Mouse (Mus musculus) kidney, adult 18-20 months (tissue): ENCODE data around the gene Krtdap.
"Not testable (repeated sequence)": the region's sequence is repeated elsewhere in the genome, so short reads cannot be mapped to it uniquely, and the experiment has no call there.

Experiments
- DNase-seq: peaks from one replicate; pipeline ENCODE4 v3.0.0; 2021

The Krtdap gene

GRCm38 (mm10) chr7:30790141-30790540 lies 2.4 kb downstream of the Krtdap start:
- no peak for DNase-seq

- DNase-seq, result peak; percentile 4
Measured at GRCm38 (mm10) chr7:30791921-30792320, 4.2 kb downstream of the Krtdap start.

GRCm38 (mm10) chr7:30794921-30795320 lies 7.2 kb downstream of the Krtdap start:
- no peak for DNase-seq

- no peak for DNase-seq
Measured at GRCm38 (mm10) chr7:30796790-30797189, 9.1 kb downstream of the Krtdap start.

GRCm38 (mm10) chr7:30800653-30801052 lies 13.0 kb downstream of the Krtdap start:
- DNase-seq, result no peak

- no peak for DNase-seq
Measured at GRCm38 (mm10) chr7:30803256-30803655, 15.6 kb downstream of the Krtdap start.

- DNase-seq, result no peak
Measured at GRCm38 (mm10) chr7:30804026-30804715, 16.5 kb downstream of the Krtdap start.

- DNase-seq, result peak; percentile 28
Measured at GRCm38 (mm10) chr7:30805924-30806323, 18.2 kb downstream of the Krtdap start.

GRCm38 (mm10) chr7:30810319-30810718 lies 22.6 kb downstream of the Krtdap start:
- no peak for DNase-seq

GRCm38 (mm10) chr7:30811757-30812290 lies 24.1 kb downstream of the Krtdap start:
- no peak for DNase-seq

- DNase-seq, result peak; percentile 22
Measured at GRCm38 (mm10) chr7:30812291-30812807, 24.7 kb downstream of the Krtdap start.

- no peak for DNase-seq
Measured at GRCm38 (mm10) chr7:30820131-30820530, 32.4 kb downstream of the Krtdap start.

GRCm38 (mm10) chr7:30820854-30821445 lies 33.3 kb downstream of the Krtdap start:
- no peak for DNase-seq

GRCm38 (mm10) chr7:30821532-30821931 lies 33.8 kb downstream of the Krtdap start:
- peak; percentile 11 for DNase-seq

- DNase-seq, result no peak
Measured at GRCm38 (mm10) chr7:30823675-30824074, 36.0 kb downstream of the Krtdap start, which contains the start of gene Ffar2. TSS of gene Ffar2 (minus strand) at chr7:30823775.

- DNase-seq, result no peak
Measured at GRCm38 (mm10) chr7:30824306-30824705, 36.6 kb downstream of the Krtdap start.

- DNase-seq, result no peak
Measured at GRCm38 (mm10) chr7:30826660-30827059, 39.0 kb downstream of the Krtdap start.

GRCm38 (mm10) chr7:30828871-30829270 lies 41.2 kb downstream of the Krtdap start:
- not testable (repeated sequence) for DNase-seq

- DNase-seq, result no peak
Measured at GRCm38 (mm10) chr7:30829428-30829827, 41.7 kb downstream of the Krtdap start.

GRCm38 (mm10) chr7:30832261-30832660 lies 44.6 kb downstream of the Krtdap start:
- DNase-seq, result no peak

- not testable (repeated sequence) for DNase-seq
Measured at GRCm38 (mm10) chr7:30832684-30833083, 45.0 kb downstream of the Krtdap start.

GRCm38 (mm10) chr7:30837277-30837676 lies 49.6 kb downstream of the Krtdap start:
- no peak for DNase-seq

- no peak for DNase-seq
Measured at GRCm38 (mm10) chr7:30840306-30840705, 52.6 kb downstream of the Krtdap start.
